Mouse (Mus musculus) G1E (cell line): ENCODE results near the gene Dnajc5g.

Experiments
- CTCF ChIP-seq: IDR thresholded peaks from 2 replicates; pipeline ENCODE4 v1.5.1; 2012; ENCODE audit warnings: low read depth, low read length, inconsistent platforms, mixed read lengths
- GATA1 ChIP-seq: IDR thresholded peaks from 2 replicates; pipeline ENCODE4 v1.6.1; 2012; ENCODE audit warnings: borderline replicate concordance, low read length, inconsistent platforms, mixed read lengths
- TAL1 ChIP-seq: conservative IDR thresholded peaks from 2 replicates; pipeline ENCODE4 v1.6.1; 2012; ENCODE audit warnings: low read depth, low read length, inconsistent platforms, mixed read lengths

DNA sequence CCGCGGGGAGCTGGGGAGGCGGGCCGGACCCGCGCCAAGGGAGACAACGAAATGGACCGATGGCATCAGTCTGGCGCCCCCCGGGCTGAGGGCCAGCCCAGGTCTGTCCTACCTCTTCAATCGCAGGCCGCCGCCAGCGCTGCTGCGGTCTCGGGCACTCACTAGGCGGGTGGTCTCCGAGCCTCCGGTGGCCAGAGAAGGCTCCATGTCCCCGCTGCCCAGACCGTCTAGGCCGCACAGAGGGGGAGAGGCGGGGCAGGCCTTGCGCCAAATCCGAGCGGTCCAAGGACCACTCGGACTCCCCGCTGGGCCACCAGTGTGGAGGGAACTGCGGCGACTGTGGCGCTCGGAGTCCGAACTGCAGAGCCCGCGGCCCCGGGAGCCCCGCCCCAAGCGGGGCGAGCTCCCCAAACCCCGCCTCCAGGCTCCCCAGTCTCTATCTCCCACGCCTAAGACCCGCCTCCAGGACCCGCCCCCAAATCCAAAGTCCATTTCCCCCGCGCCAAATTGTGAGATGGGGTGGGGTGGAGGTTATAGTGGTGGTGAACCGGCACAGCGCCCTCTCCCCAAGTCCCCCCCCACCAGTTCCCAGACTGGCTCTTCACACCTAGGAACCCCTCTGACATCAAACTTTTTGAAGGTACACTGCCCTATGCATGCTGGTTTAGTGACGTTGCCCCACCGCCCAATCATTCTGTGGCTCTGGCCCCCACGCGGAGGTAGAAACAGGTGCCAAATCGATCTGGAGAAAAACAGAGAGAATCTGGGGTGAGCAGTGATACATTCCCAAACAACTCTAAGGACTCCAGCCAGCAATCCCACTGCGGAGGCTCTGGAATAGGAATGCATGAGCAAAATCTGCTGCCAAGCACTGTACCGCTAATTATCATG is 12.7 kb upstream of the Dnajc5g start:
- TF ChIP-seq TAL1 (no peak), CTCF (no peak), GATA1 (no peak)
